Mouse (Mus musculus) stomach, embryonic 15.5 days (tissue): Measurements from ENCODE around the gene Gm10439. TPM values are rescaled to one million over a fixed set of nuclear protein-coding genes. Genes with fewer than 3 reads are reported as not detected.
"Not testable (repeated sequence)": the region's sequence is repeated elsewhere in the genome, so short reads cannot be mapped to it uniquely, and the experiment has no call there.

Source experiments
- ATAC-seq: fragments of 200-750 bp; cut with Nextera tagmentation; 2 replicates; pipeline ENCODE4 v1.8.0; 2017; ENCODE audit warnings: low read depth, moderate number of reproducible peaks, moderate TSS enrichment; ENCODE audit not compliant: insufficient read depth, low FRiP score
- H3K27ac ChIP-seq: fragments of 300-500 bp; sonication (generic); 2 replicates; pipeline ENCODE4 v1.5.1; 2015; ENCODE audit warnings: mild to moderate bottlenecking, inconsistent platforms
- H3K27me3 ChIP-seq: fragments of 300-500 bp; sonication (generic); replicated peaks from 2 replicates; pipeline ENCODE4 v1.6.1; 2015; ENCODE audit warnings: inconsistent platforms
- H3K36me3 ChIP-seq: fragments of 300-500 bp; sonication (generic); 2 replicates; pipeline ENCODE4 v1.6.1; 2015; ENCODE audit warnings: inconsistent platforms
- H3K4me1 ChIP-seq: fragments of 300-500 bp; sonication (generic); 2 replicates; pipeline ENCODE4 v1.6.1; 2015; ENCODE audit warnings: inconsistent platforms
- H3K4me2 ChIP-seq: fragments of 300-500 bp; sonication (generic); 2 replicates; pipeline ENCODE4 v1.6.1; 2015; ENCODE audit warnings: mild to moderate bottlenecking, inconsistent platforms
- H3K4me3 ChIP-seq: fragments of 300-500 bp; sonication (generic); replicated peaks from 2 replicates; pipeline ENCODE4 v1.5.1; 2015; ENCODE audit warnings: inconsistent platforms
- H3K9ac ChIP-seq: fragments of 300-500 bp; sonication (generic); 2 replicates; pipeline ENCODE4 v1.6.1; 2015; ENCODE audit warnings: inconsistent platforms
- H3K9me3 ChIP-seq: fragments of 300-500 bp; sonication (generic); 2 replicates; pipeline ENCODE4 v1.6.1; 2016; ENCODE audit warnings: inconsistent platforms
- WGBS: fragments of 180-500 bp; shearing (Covaris S2); methylation state at CpG from one replicate; pipeline ENCODE4 v1.1.7; 2015; 5-methylcytosine and 5-hydroxymethylcytosine counted together
- polyA plus RNA-seq: library from polyadenylated mRNA; unstranded; fragments of >200 nt; fragmentation: Nextera tagmentation; extraction: Ambion mirVana; gene quantifications from 2 replicates; pipeline ENCODE4 v1.2.1, GENCODE M21; 2015

Gm10439 gene
- not detected in 2 replicates for polyA plus RNA-seq

- H3K4me1 ChIP-seq, H3K4me3 ChIP-seq, H3K9me3 ChIP-seq, ATAC-seq, H3K9ac ChIP-seq, H3K27ac ChIP-seq, H3K36me3 ChIP-seq, H3K27me3 ChIP-seq, H3K4me2 ChIP-seq: not testable (repeated sequence)
- no CpG with 5 or more reads among the region's 6 CpGs for WGBS
These were observed at the start of gene Gm10439 for GRCm38 (mm10) chrX:149594270-149594669. Gene Gm10439, plus strand, starts transcription at chrX:149594570.

Other genes with a start within 250 kb of the Gm10439 start
- not detected in 2 replicates for gene Gm15085, start 147.0 kb upstream of the Gm10439 start, polyA plus RNA-seq
- gene Gm15097, start 189.9 kb downstream of the Gm10439 start, polyA plus RNA-seq, result not detected in 2 replicates